Mouse (Mus musculus): ENCODE measurements at regions not wholly inside any gene's neighbourhood (a gene's known extent, or its start where the extent isn't known, plus 50 kb on each side); places are given as distances from the start of the nearest gene placed in this dataset.

- TF ChIP-seq POLR2A (IDR thresholded peaks at IDR 0.05; ENCODE audit: low read depth, low read length) (no peak), CTCF (conservative IDR thresholded peaks at IDR 0.05; ENCODE audit: insufficient read depth, insufficient read length, low read depth, low read length) (no peak)
- no peaks in the 10 kb centered on the region for H3K27me3 ChIP-seq (replicated peaks; ENCODE audit: control insufficient read depth, insufficient read depth, low read length)
- H3K4me3 ChIP-seq (ENCODE audit: insufficient read depth, low read depth, low read length) = no peak overlapping the region
- 34% methylated on average over 3 of the region's 3 CpGs for WGBS
- no peak overlapping the region for H3K27ac ChIP-seq (ENCODE audit: insufficient read depth, low read depth, low read length)
- DNase-seq = no peak
- no peaks in the 10 kb centered on the region for H3K36me3 ChIP-seq (ENCODE audit: control insufficient read depth, insufficient read depth, low read length)
- no peaks in the 10 kb centered on the region for H3K4me1 ChIP-seq (ENCODE audit: control insufficient read depth, insufficient read depth, low read length)
Observed at GRCm38 (mm10) chr16:12956416-12956815, 153.1 kb upstream of the Ercc4 start.

GRCm38 (mm10) chr16:12960885-12961284 is 148.6 kb upstream of the Ercc4 start:
- TF ChIP-seq CTCF (conservative IDR thresholded peaks at IDR 0.05; ENCODE audit: insufficient read depth, insufficient read length, low read depth, low read length) (no peak), POLR2A (IDR thresholded peaks at IDR 0.05; ENCODE audit: low read depth, low read length) (no peak)
- 74% methylated on average over 5 of the region's 5 CpGs for WGBS
- no peak for DNase-seq

GRCm38 (mm10) chr16:12982681-12983080 is 126.8 kb upstream of the Ercc4 start:
- Histone ChIP-seq H3K36me3 (ENCODE audit: control insufficient read depth, insufficient read depth, low read length) (no peaks in the 10 kb centered on the region), H3K27ac (ENCODE audit: insufficient read depth, low read depth, low read length) (no peak overlapping the region), H3K4me3 (ENCODE audit: insufficient read depth, low read depth, low read length) (no peak overlapping the region), H3K27me3 (replicated peaks; ENCODE audit: control insufficient read depth, insufficient read depth, low read length) (no peaks in the 10 kb centered on the region), H3K4me1 (ENCODE audit: control insufficient read depth, insufficient read depth, low read length) (no peaks in the 10 kb centered on the region)
- no peak for DNase-seq
- TF ChIP-seq CTCF (conservative IDR thresholded peaks at IDR 0.05; ENCODE audit: insufficient read depth, insufficient read length, low read depth, low read length) (no peak), POLR2A (IDR thresholded peaks at IDR 0.05; ENCODE audit: low read depth, low read length) (no peak)
- 70% methylated on average over 1 of the region's 1 CpGs for WGBS

More at GRCm38 (mm10) chr16:12960885-12961284, 148.6 kb upstream of the Ercc4 start:
- Histone ChIP-seq H3K36me3 (ENCODE audit: control insufficient read depth, insufficient read depth, low read length) (no peaks in the 10 kb centered on the region), H3K27ac (ENCODE audit: insufficient read depth, low read depth, low read length) (no peak overlapping the region), H3K4me3 (ENCODE audit: insufficient read depth, low read depth, low read length) (no peak overlapping the region), H3K4me1 (ENCODE audit: control insufficient read depth, insufficient read depth, low read length) (no peaks in the 10 kb centered on the region), H3K27me3 (replicated peaks; ENCODE audit: control insufficient read depth, insufficient read depth, low read length) (no peaks in the 10 kb centered on the region)

- 30% methylated on average over 1 of the region's 1 CpGs for WGBS
Observed at GRCm38 (mm10) chr16:13001288-13001880, 108.1 kb upstream of the Ercc4 start.

GRCm38 (mm10) chr16:13012863-13013262 is 96.6 kb upstream of the Ercc4 start:
- WGBS = 77% methylated on average over 5 of the region's 5 CpGs
- H3K4me1 ChIP-seq (ENCODE audit: control insufficient read depth, insufficient read depth, low read length) = no peaks in the 10 kb centered on the region
- TF ChIP-seq POLR2A (IDR thresholded peaks at IDR 0.05; ENCODE audit: low read depth, low read length) = no peak
- TF ChIP-seq CTCF (conservative IDR thresholded peaks at IDR 0.05; ENCODE audit: insufficient read depth, insufficient read length, low read depth, low read length) = no peak
- H3K27me3 ChIP-seq (replicated peaks; ENCODE audit: control insufficient read depth, insufficient read depth, low read length) = no peaks in the 10 kb centered on the region
- DNase-seq = peak; percentile 30
- H3K4me3 ChIP-seq (ENCODE audit: insufficient read depth, low read depth, low read length) = no peak overlapping the region
- no peaks in the 10 kb centered on the region for H3K36me3 ChIP-seq (ENCODE audit: control insufficient read depth, insufficient read depth, low read length)
- no peak overlapping the region for H3K27ac ChIP-seq (ENCODE audit: insufficient read depth, low read depth, low read length)

More at GRCm38 (mm10) chr16:13001288-13001880, 108.1 kb upstream of the Ercc4 start:
- Histone ChIP-seq H3K27ac (ENCODE audit: insufficient read depth, low read depth, low read length) (no peak overlapping the region), H3K4me3 (ENCODE audit: insufficient read depth, low read depth, low read length) (no peak overlapping the region), H3K27me3 (replicated peaks; ENCODE audit: control insufficient read depth, insufficient read depth, low read length) (no peaks in the 10 kb centered on the region), H3K36me3 (ENCODE audit: control insufficient read depth, insufficient read depth, low read length) (no peaks in the 10 kb centered on the region), H3K4me1 (ENCODE audit: control insufficient read depth, insufficient read depth, low read length) (no peaks in the 10 kb centered on the region)
- no peak for DNase-seq
- TF ChIP-seq CTCF (conservative IDR thresholded peaks at IDR 0.05; ENCODE audit: insufficient read depth, insufficient read length, low read depth, low read length) (no peak), POLR2A (IDR thresholded peaks at IDR 0.05; ENCODE audit: low read depth, low read length) (no peak)

GRCm38 (mm10) chr16:13013891-13014644 is 95.4 kb upstream of the Ercc4 start:
- Histone ChIP-seq H3K4me3 (ENCODE audit: insufficient read depth, low read depth, low read length) (no peak overlapping the region), H3K4me1 (ENCODE audit: control insufficient read depth, insufficient read depth, low read length) (no peaks in the 10 kb centered on the region), H3K27ac (ENCODE audit: insufficient read depth, low read depth, low read length) (no peak overlapping the region), H3K27me3 (replicated peaks; ENCODE audit: control insufficient read depth, insufficient read depth, low read length) (no peaks in the 10 kb centered on the region), H3K36me3 (ENCODE audit: control insufficient read depth, insufficient read depth, low read length) (no peaks in the 10 kb centered on the region)
- DNase-seq = no peak
- WGBS = 34% methylated on average over 10 of the region's 10 CpGs
- TF ChIP-seq CTCF (conservative IDR thresholded peaks at IDR 0.05; ENCODE audit: insufficient read depth, insufficient read length, low read depth, low read length) = no peak
- TF ChIP-seq POLR2A (IDR thresholded peaks at IDR 0.05; ENCODE audit: low read depth, low read length) = no peak

GRCm38 (mm10) chr16:13022875-13023274 is 86.6 kb upstream of the Ercc4 start:
- 50% methylated on average over 4 of the region's 4 CpGs for WGBS
- no peak for TF ChIP-seq POLR2A (IDR thresholded peaks at IDR 0.05; ENCODE audit: low read depth, low read length)
- TF ChIP-seq CTCF (conservative IDR thresholded peaks at IDR 0.05; ENCODE audit: insufficient read depth, insufficient read length, low read depth, low read length) = peak; percentile 66
- Histone ChIP-seq H3K27me3 (replicated peaks; ENCODE audit: control insufficient read depth, insufficient read depth, low read length) (no peaks in the 10 kb centered on the region), H3K4me1 (ENCODE audit: control insufficient read depth, insufficient read depth, low read length) (no peaks in the 10 kb centered on the region), H3K36me3 (ENCODE audit: control insufficient read depth, insufficient read depth, low read length) (no peaks in the 10 kb centered on the region), H3K4me3 (ENCODE audit: insufficient read depth, low read depth, low read length) (no peak overlapping the region), H3K27ac (ENCODE audit: insufficient read depth, low read depth, low read length) (no peak overlapping the region)
- DNase-seq = peak; percentile 45
